ENCODE assay signal across 1 mouse cellular context in genomic region chr7:45237747-45238699, GRCm38 (mm10).
TF ChIP-seq lines count a peak whose summit lies in the region.

No protein-coding gene starts in this region.

TF ChIP-seq in CH12.LX, 34 proteins besides CTCF, POLR2A, EP300 and RAD21 (continued from another document):
- TF ChIP-seq IRF4 (IDR thresholded peaks at IDR 0.05; ENCODE audit: low read depth, low read length) = peak; percentile 22; the same call in 1 of the 2 replicates
- TF ChIP-seq POLR2AphosphoS2 (IDR thresholded peaks at IDR 0.05; ENCODE audit: low read depth, low read length) = peak; percentile 9
- 0 out of 2 replicates have a peak, but pooled peaks have one; percentile 5 for TF ChIP-seq BHLHE40 (IDR thresholded peaks at IDR 0.05; ENCODE audit: low read depth, low read length)
- no peak for TF ChIP-seq RCOR1 (conservative IDR thresholded peaks at IDR 0.05; ENCODE audit: low read depth, low read length)
- TF ChIP-seq CHD1 (IDR thresholded peaks at IDR 0.05; ENCODE audit: low read depth, low read length) = 0 out of 2 replicates have a peak, but pooled peaks have one; percentile 60
- peak; percentile 69; the same call in 1 of the 2 replicates for TF ChIP-seq SIN3A (IDR thresholded peaks at IDR 0.05; ENCODE audit: low read length)
- 0 out of 2 replicates have a peak, but pooled peaks have one; percentile 4 for TF ChIP-seq CHD2 (IDR thresholded peaks at IDR 0.05; ENCODE audit: low read length)
- TF ChIP-seq ETS1 (conservative IDR thresholded peaks at IDR 0.05; ENCODE audit: low read depth, low read length) = no peak
- peak; percentile 60; the same call in 1 of the 2 replicates for TF ChIP-seq MXI1 (IDR thresholded peaks at IDR 0.05; ENCODE audit: low read depth, low read length)
TF ChIP-seq in CH12.LX: peak in this region for 10.
